Mouse (Mus musculus) C2C12 (cell line): ENCODE measurements around the gene Tbc1d8. TPM values are rescaled to one million over a fixed set of nuclear protein-coding genes. Genes with fewer than 3 reads are reported as not detected.

Experiments used
- H3K27me3 ChIP-seq: one replicate; pipeline ENCODE4 v1.6.1; 2011; ENCODE audit not compliant: control insufficient read depth, insufficient read depth, insufficient read length
- H3K36me3 ChIP-seq: one replicate; pipeline ENCODE4 v1.6.1; 2011; ENCODE audit not compliant: control insufficient read depth, insufficient read depth
- H3K4me3 ChIP-seq: one replicate; pipeline ENCODE4 v1.5.1; 2011; ENCODE audit warnings: mild to moderate bottlenecking, control low read depth; ENCODE audit not compliant: poor library complexity, insufficient read depth, severe bottlenecking
- H3K79me2 ChIP-seq: one replicate; pipeline ENCODE4 v1.6.1; 2011; ENCODE audit not compliant: control insufficient read depth, insufficient read depth
- H3K79me3 ChIP-seq: one replicate; pipeline ENCODE4 v1.6.1; 2011; ENCODE audit warnings: low read depth, control low read depth
- H3ac ChIP-seq: one replicate; pipeline ENCODE3; 2011; ENCODE audit warnings: low read depth; ENCODE audit not compliant: control insufficient read depth, insufficient read length
- CEBPB ChIP-seq: IDR thresholded peaks from one replicate; pipeline ENCODE4 v1.6.1; 2011; ENCODE audit warnings: low read depth, mild to moderate bottlenecking, control low read depth, moderate library complexity
- CTCF ChIP-seq: IDR thresholded peaks from one replicate; pipeline ENCODE4 v1.5.1; 2011; ENCODE audit not compliant: control insufficient read depth, insufficient read depth, insufficient read length
- FOSL1 ChIP-seq: IDR thresholded peaks from one replicate; pipeline ENCODE4 v1.8.0; 2011; ENCODE audit warnings: mild to moderate bottlenecking, low read length; ENCODE audit not compliant: poor library complexity, insufficient read depth, severe bottlenecking
- MAX ChIP-seq: IDR thresholded peaks from one replicate; pipeline ENCODE4 v1.6.1; 2011; ENCODE audit warnings: mild to moderate bottlenecking, control low read depth
- MYOD1 ChIP-seq: IDR thresholded peaks from one replicate; pipeline ENCODE4 v1.6.1; 2011; ENCODE audit warnings: low read depth; ENCODE audit not compliant: control insufficient read depth, insufficient read length
- MYOG ChIP-seq: IDR thresholded peaks from one replicate; pipeline ENCODE4 v1.6.1; 2011; ENCODE audit not compliant: control insufficient read depth, insufficient read length; ENCODE audit errors: extremely low read depth
- USF1 ChIP-seq: IDR thresholded peaks from one replicate; pipeline ENCODE4 v1.6.1; 2011; ENCODE audit warnings: low read depth, mild to moderate bottlenecking, control low read depth, moderate library complexity
- polyA plus RNA-seq: library from polyadenylated mRNA; unstranded; fragments of >200 nt; fragmentation: generic; extraction: Trizol; gene quantifications from one replicate; pipeline ENCODE4 v1.2.1, GENCODE M21; 2012; ENCODE audit warnings: missing spikeins

Gene Tbc1d8
- polyA plus RNA-seq, 1 experiment = 0.43 TPM

DNA sequence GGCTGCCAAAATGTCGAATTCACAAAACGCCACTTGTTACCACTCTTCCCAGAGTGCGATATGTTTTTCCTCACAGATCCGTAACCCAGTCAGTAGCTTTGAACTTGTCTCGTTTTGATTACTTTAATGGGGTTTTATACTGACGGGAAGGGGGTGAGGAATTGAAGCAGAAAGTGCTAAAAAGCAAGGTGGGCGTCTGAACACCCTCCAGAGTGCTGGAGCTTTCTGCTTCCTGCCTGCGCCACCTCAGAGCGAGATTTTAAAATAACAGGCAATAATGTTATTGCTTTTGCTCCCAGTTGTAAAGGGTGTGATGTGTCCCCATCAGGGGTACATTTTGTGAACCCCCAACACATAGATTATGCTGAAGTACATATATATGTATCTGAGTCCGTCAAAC lies 139.7 kb downstream of the Tbc1d8 start:
- no peaks in the 10 kb centered on the region for H3K79me3 ChIP-seq

GRCm38 (mm10) chr1:39336788-39337187 lies 141.8 kb downstream of the Tbc1d8 start:
- H3K36me3 ChIP-seq = no peaks in the 10 kb centered on the region
- H3K27me3 ChIP-seq = peaks cover 4% of the 10 kb centered on the region
- H3K79me3 ChIP-seq = no peaks in the 10 kb centered on the region
- TF ChIP-seq MYOG (no peak), USF1 (no peak)
- H3ac ChIP-seq = no peak overlapping the region
- H3K79me2 ChIP-seq = no peaks in the 10 kb centered on the region
- no peak overlapping the region for H3K4me3 ChIP-seq

More for the DNA sequence above, 139.7 kb downstream of the Tbc1d8 start:
- Histone ChIP-seq H3K27me3 (peaks cover 4% of the 10 kb centered on the region), H3K36me3 (no peaks in the 10 kb centered on the region), H3K79me2 (no peaks in the 10 kb centered on the region), H3ac (no peak overlapping the region), H3K4me3 (no peak overlapping the region)
- TF ChIP-seq USF1 = no peak
- TF ChIP-seq CEBPB = no peak
- no peak for TF ChIP-seq MYOD1
- no peak for TF ChIP-seq MYOG
- no peak for TF ChIP-seq FOSL1

DNA sequence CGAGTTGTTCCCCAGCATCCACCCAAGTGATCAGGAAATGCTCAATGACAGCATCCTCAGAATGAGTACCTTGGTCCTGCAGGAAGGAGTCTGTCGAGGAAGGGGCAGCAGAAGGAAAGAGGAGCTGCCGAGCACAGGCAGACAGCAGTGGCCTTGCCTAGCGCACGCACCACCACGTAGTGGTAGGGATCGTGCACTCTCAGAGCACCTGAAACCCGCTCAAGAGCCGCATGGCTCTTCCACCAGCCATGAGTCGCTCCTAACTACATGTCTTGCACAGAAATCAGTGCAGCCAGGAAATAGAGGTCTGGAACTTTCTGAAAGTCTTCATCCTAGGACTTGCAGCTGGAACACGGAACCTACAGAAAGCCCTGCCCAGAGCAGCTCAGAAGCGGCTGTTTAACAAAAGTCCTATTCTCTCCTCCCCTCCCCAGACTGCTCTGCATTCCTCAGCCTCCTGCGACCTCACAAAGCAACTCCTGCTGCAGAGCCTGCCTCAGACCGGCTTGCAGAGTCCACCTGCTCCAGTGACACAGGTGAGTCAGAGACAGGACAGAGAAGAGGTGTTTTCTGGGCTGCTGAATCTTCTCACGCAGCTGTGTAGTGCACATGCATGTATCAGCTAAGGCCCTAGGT lies 142.9 kb downstream of the Tbc1d8 start:
- peaks cover 4% of the 10 kb centered on the region for H3K27me3 ChIP-seq
- no peak overlapping the region for H3K4me3 ChIP-seq
- H3K79me2 ChIP-seq = no peaks in the 10 kb centered on the region
- no peaks in the 10 kb centered on the region for H3K36me3 ChIP-seq
- H3ac ChIP-seq = no peak overlapping the region
- no peak for TF ChIP-seq CTCF
- TF ChIP-seq CEBPB = no peak
- TF ChIP-seq MYOD1 = no peak
- no peak for TF ChIP-seq MYOG
- no peak for TF ChIP-seq USF1
- TF ChIP-seq MAX = no peak
- no peak for TF ChIP-seq FOSL1
- no peaks in the 10 kb centered on the region for H3K79me3 ChIP-seq

- peaks cover 4% of the 10 kb centered on the region for H3K27me3 ChIP-seq
- no peaks in the 10 kb centered on the region for H3K79me2 ChIP-seq
- H3K4me3 ChIP-seq = no peak overlapping the region
- H3K79me3 ChIP-seq = no peaks in the 10 kb centered on the region
- TF ChIP-seq CEBPB (no peak), USF1 (no peak), MYOG (no peak), MAX (no peak), CTCF (no peak)
- no peak overlapping the region for H3ac ChIP-seq
- no peaks in the 10 kb centered on the region for H3K36me3 ChIP-seq
Measured at GRCm38 (mm10) chr1:39332456-39332855, 146.1 kb downstream of the Tbc1d8 start.

- Histone ChIP-seq H3K36me3 (no peaks in the 10 kb centered on the region), H3K27me3 (peaks cover 4% of the 10 kb centered on the region), H3K79me3 (no peaks in the 10 kb centered on the region), H3K79me2 (no peaks in the 10 kb centered on the region), H3ac (no peak overlapping the region), H3K4me3 (no peak overlapping the region)
- no peak for TF ChIP-seq CTCF
- no peak for TF ChIP-seq CEBPB
- no peak for TF ChIP-seq FOSL1
- no peak for TF ChIP-seq USF1
- TF ChIP-seq MAX = no peak
- no peak for TF ChIP-seq MYOD1
- no peak for TF ChIP-seq MYOG
Measured at GRCm38 (mm10) chr1:39330857-39331594, 147.5 kb downstream of the Tbc1d8 start.

DNA sequence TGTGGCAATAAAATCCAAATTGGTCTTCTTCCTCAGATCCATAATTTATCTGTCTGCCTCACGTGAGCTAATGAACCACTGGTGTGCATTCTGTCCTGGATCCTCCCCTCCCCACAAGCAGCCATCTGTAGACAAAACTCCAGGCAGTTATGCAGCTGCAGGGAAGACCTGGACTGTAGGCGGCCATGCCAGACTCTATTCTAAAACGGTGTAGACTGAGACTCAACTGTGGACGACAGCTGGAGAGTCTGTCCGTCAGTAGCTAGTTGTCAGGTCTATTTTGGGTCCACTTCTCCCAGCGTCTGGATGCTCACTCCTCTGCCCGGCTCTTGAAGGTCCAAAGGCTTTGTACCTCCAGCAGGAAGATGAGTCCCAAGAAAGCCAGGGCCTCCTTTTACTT lies 151.0 kb downstream of the Tbc1d8 start:
- no peak overlapping the region for H3ac ChIP-seq
- H3K4me3 ChIP-seq = no peak overlapping the region
- TF ChIP-seq MYOD1 (no peak), CEBPB (no peak), MAX (no peak), FOSL1 (no peak)
- no peaks in the 10 kb centered on the region for H3K36me3 ChIP-seq
- no peaks in the 10 kb centered on the region for H3K79me2 ChIP-seq
- H3K79me3 ChIP-seq = no peaks in the 10 kb centered on the region
- H3K27me3 ChIP-seq = no peaks in the 10 kb centered on the region
